Mouse (Mus musculus): ENCODE measurements around the gene Ddx5.
A peak's percentile ranks its signal among the peaks of the same experiment; 100 is the strongest.
"Not testable (repeated sequence)": the region's sequence is repeated elsewhere in the genome, so short reads cannot be mapped to it uniquely, and the experiment has no call there.

The Ddx5 gene

GRCm38 (mm10) chr11:106788026-106788774, 785 bp downstream of the Ddx5 start:
- peak; percentile 99 for DNase-seq (ENCODE audit: low spot score)

- DNase-seq (ENCODE audit: low spot score): peak; percentile 88
Observed at GRCm38 (mm10) chr11:106787131-106788025, 1.6 kb downstream of the Ddx5 start.

GRCm38 (mm10) chr11:106785043-106785442, 3.9 kb downstream of the Ddx5 start:
- DNase-seq (ENCODE audit: low spot score): no peak

GRCm38 (mm10) chr11:106784476-106784875, 4.5 kb downstream of the Ddx5 start:
- no peak for DNase-seq (ENCODE audit: low spot score)

- no peak for DNase-seq (ENCODE audit: low spot score)
Observed at GRCm38 (mm10) chr11:106782841-106783764, 5.9 kb downstream of the Ddx5 start.

GRCm38 (mm10) chr11:106782271-106782670, 6.7 kb downstream of the Ddx5 start:
- DNase-seq (ENCODE audit: low spot score): not testable (repeated sequence)

- no peak for DNase-seq (ENCODE audit: low spot score)
Observed at GRCm38 (mm10) chr11:106780590-106781220, 8.3 kb downstream of the Ddx5 start.

GRCm38 (mm10) chr11:106780089-106780425, 8.9 kb downstream of the Ddx5 start:
- DNase-seq (ENCODE audit: low spot score): no peak

GRCm38 (mm10) chr11:106779388-106780088, 9.4 kb downstream of the Ddx5 start, which contains the start of gene Polg2:
TSS of gene Polg2 (minus strand) at chr11:106779537.
- peak; percentile 85 for DNase-seq (ENCODE audit: low spot score)

GRCm38 (mm10) chr11:106778589-106779387, 10.2 kb downstream of the Ddx5 start:
- DNase-seq (ENCODE audit: low spot score): no peak

- no peak for DNase-seq (ENCODE audit: low spot score)
Observed at GRCm38 (mm10) chr11:106778132-106778531, 10.9 kb downstream of the Ddx5 start.

GRCm38 (mm10) chr11:106777395-106777794, 11.6 kb downstream of the Ddx5 start:
- DNase-seq (ENCODE audit: low spot score): no peak

- DNase-seq (ENCODE audit: low spot score): no peak
Observed at GRCm38 (mm10) chr11:106776960-106777359, 12.0 kb downstream of the Ddx5 start.

- DNase-seq (ENCODE audit: low spot score): no peak
Observed at GRCm38 (mm10) chr11:106773061-106773460, 15.9 kb downstream of the Ddx5 start.

GRCm38 (mm10) chr11:106770195-106770974, 18.6 kb downstream of the Ddx5 start:
- no peak for DNase-seq (ENCODE audit: low spot score)

- no peak for DNase-seq (ENCODE audit: low spot score)
Observed at GRCm38 (mm10) chr11:106767516-106767915, 21.5 kb downstream of the Ddx5 start.

GRCm38 (mm10) chr11:106766611-106767162, 22.3 kb downstream of the Ddx5 start:
- no peak for DNase-seq (ENCODE audit: low spot score)

- no peak for DNase-seq (ENCODE audit: low spot score)
Observed at GRCm38 (mm10) chr11:106762800-106763185, 26.2 kb downstream of the Ddx5 start.
